Mouse (Mus musculus) neural tube, embryonic 11.5 days (tissue): ENCODE measurements around the gene Arl13b. TPM values are rescaled to one million over a fixed set of nuclear protein-coding genes. Genes with fewer than 3 reads are reported as not detected.
A peak's percentile ranks its signal among the peaks of the same experiment; 100 is the strongest.

Experiments used
- ATAC-seq: fragments of 200-750 bp; cut with Nextera tagmentation; 2 replicates; pipeline ENCODE4 v1.8.0; 2017; ENCODE audit warnings: moderate number of reproducible peaks, mild to moderate bottlenecking, moderate TSS enrichment, moderate library complexity; ENCODE audit not compliant: insufficient read depth, low FRiP score, low TSS enrichment
- DNase-seq: peaks from one replicate; pipeline ENCODE4 v3.0.0-alpha.2; 2015; ENCODE audit warnings: low spot score
- H3K27ac ChIP-seq: fragments of 300-500 bp; sonication (generic); 2 replicates; pipeline ENCODE4 v1.5.1; 2014; ENCODE audit warnings: low read depth, mild to moderate bottlenecking, low read length
- H3K27me3 ChIP-seq: fragments of 300-500 bp; sonication (generic); 2 replicates; pipeline ENCODE4 v1.6.1; 2014; ENCODE audit warnings: mild to moderate bottlenecking, low read length, mixed read lengths; ENCODE audit not compliant: control insufficient read depth, insufficient read depth
- H3K36me3 ChIP-seq: fragments of 300-500 bp; sonication (generic); 2 replicates; pipeline ENCODE4 v1.6.1; 2014; ENCODE audit warnings: mild to moderate bottlenecking, low read length, moderate library complexity, mixed read lengths; ENCODE audit not compliant: control insufficient read depth, insufficient read depth
- H3K4me1 ChIP-seq: fragments of 300-500 bp; sonication (generic); 2 replicates; pipeline ENCODE4 v1.6.1; 2014; ENCODE audit warnings: low read length, mixed read lengths; ENCODE audit not compliant: control insufficient read depth, insufficient read depth
- H3K4me2 ChIP-seq: fragments of 300-500 bp; sonication (generic); 2 replicates; pipeline ENCODE4 v1.6.1; 2014; ENCODE audit warnings: low read depth, mild to moderate bottlenecking, moderate library complexity
- H3K4me3 ChIP-seq: fragments of 300-500 bp; sonication (generic); 2 replicates; pipeline ENCODE4 v1.5.1; 2014; ENCODE audit warnings: low read depth, low read length
- H3K9ac ChIP-seq: fragments of 300-500 bp; sonication (generic); 2 replicates; pipeline ENCODE4 v1.6.1; 2014; ENCODE audit warnings: mild to moderate bottlenecking, low read length
- H3K9me3 ChIP-seq: fragments of 300-500 bp; sonication (generic); 2 replicates; pipeline ENCODE4 v1.6.1; 2016; ENCODE audit warnings: low read length; ENCODE audit not compliant: control insufficient read depth
- WGBS: fragments of 180-500 bp; shearing (Covaris S2); extraction: QIAGEN DNeasy Blood & Tissue Kit; methylation state at CpG from one replicate; pipeline ENCODE4 v1.1.7; 2014; 5-methylcytosine and 5-hydroxymethylcytosine counted together
- polyA plus RNA-seq: library from polyadenylated mRNA; unstranded; fragments of >200 nt; fragmentation: Nextera tagmentation; extraction: Ambion mirVana; gene quantifications from 2 replicates; pipeline ENCODE4 v1.2.1, GENCODE M21; 2014

Arl13b gene
- 17.2 and 21.6 TPM in 2 replicates for polyA plus RNA-seq

- peak within 1 kb of the TSS; percentile 74 for H3K4me3 ChIP-seq
- DNase-seq, result peak; percentile 94
- no peaks in the 10 kb centered on the region for H3K9me3 ChIP-seq
- peaks cover 5% of the 10 kb centered on the region for H3K4me1 ChIP-seq
- ATAC-seq, result peak; percentile 100
- no peaks in the 10 kb centered on the region for H3K36me3 ChIP-seq
- H3K9ac ChIP-seq, result peak within 1 kb of the TSS; percentile 73
- peak within 1 kb of the TSS; percentile 36; the same call in 1 of the 2 replicates for H3K27ac ChIP-seq
- WGBS, result 0% methylated on average over 52 of the region's 52 CpGs
- no peaks in the 10 kb centered on the region for H3K27me3 ChIP-seq
- peak within 1 kb of the TSS; percentile 80 for H3K4me2 ChIP-seq
These were observed at the start of gene Arl13b for GRCm38 (mm10) chr16:62846498-62847312. Gene Arl13b, minus strand, starts transcription at chr16:62847040.

GRCm38 (mm10) chr16:62895824-62896223, 49.0 kb upstream of the Arl13b start:
- DNase-seq, result no peak
- Histone ChIP-seq H3K4me3 (no peak overlapping the region), H3K36me3 (no peaks in the 10 kb centered on the region), H3K27me3 (no peaks in the 10 kb centered on the region), H3K9ac (no peak overlapping the region), H3K4me1 (no peaks in the 10 kb centered on the region), H3K4me2 (no peak overlapping the region), H3K9me3 (no peaks in the 10 kb centered on the region), H3K27ac (no peak overlapping the region)
- WGBS, result 93% methylated on average over 3 of the region's 3 CpGs
- no peak for ATAC-seq

- no peaks in the 10 kb centered on the region for H3K4me1 ChIP-seq
- H3K27me3 ChIP-seq, result no peaks in the 10 kb centered on the region
- ATAC-seq, result no peak
These were observed 27.2 kb upstream of the Arl13b start for GRCm38 (mm10) chr16:62874065-62874464.

GRCm38 (mm10) chr16:62873180-62873579, 26.3 kb upstream of the Arl13b start:
- Histone ChIP-seq H3K27ac (no peak overlapping the region), H3K36me3 (no peaks in the 10 kb centered on the region), H3K4me2 (no peak overlapping the region), H3K9me3 (0 out of 2 replicates have a peak, but pooled peaks cover 3% of the 10 kb centered on the region), H3K4me1 (no peaks in the 10 kb centered on the region), H3K9ac (no peak overlapping the region), H3K4me3 (no peak overlapping the region), H3K27me3 (no peaks in the 10 kb centered on the region)
- WGBS, result 8% methylated on average over 4 of the region's 4 CpGs
- ATAC-seq (peak; percentile 60), DNase-seq (no peak)

More at GRCm38 (mm10) chr16:62874065-62874464, 27.2 kb upstream of the Arl13b start:
- Histone ChIP-seq H3K4me2 (no peak overlapping the region), H3K9ac (no peak overlapping the region), H3K27ac (no peak overlapping the region), H3K9me3 (0 out of 2 replicates have a peak, but pooled peaks cover 3% of the 10 kb centered on the region), H3K36me3 (no peaks in the 10 kb centered on the region), H3K4me3 (no peak overlapping the region)
- WGBS, result 72% methylated on average over 6 of the region's 6 CpGs
- no peak for DNase-seq

GRCm38 (mm10) chr16:62872688-62873117, 25.9 kb upstream of the Arl13b start:
- Histone ChIP-seq H3K4me3 (no peak overlapping the region), H3K9ac (no peak overlapping the region), H3K9me3 (0 out of 2 replicates have a peak, but pooled peaks cover 3% of the 10 kb centered on the region), H3K4me1 (no peaks in the 10 kb centered on the region), H3K27ac (no peak overlapping the region), H3K36me3 (no peaks in the 10 kb centered on the region), H3K4me2 (no peak overlapping the region), H3K27me3 (no peaks in the 10 kb centered on the region)
- ATAC-seq (peak; percentile 61), DNase-seq (no peak)
- WGBS, result 35% methylated on average over 5 of the region's 5 CpGs

- no peak overlapping the region for H3K4me2 ChIP-seq
- no peaks in the 10 kb centered on the region for H3K9me3 ChIP-seq
- H3K4me3 ChIP-seq, result no peak overlapping the region
- ATAC-seq (no peak), DNase-seq (no peak)
- H3K27me3 ChIP-seq, result no peaks in the 10 kb centered on the region
- H3K36me3 ChIP-seq, result no peaks in the 10 kb centered on the region
- no peaks in the 10 kb centered on the region for H3K4me1 ChIP-seq
- no peak overlapping the region for H3K9ac ChIP-seq
- WGBS, result 87% methylated on average over 6 of the region's 6 CpGs
- H3K27ac ChIP-seq, result no peak overlapping the region
These were observed 14.6 kb upstream of the Arl13b start for GRCm38 (mm10) chr16:62861455-62861854.

GRCm38 (mm10) chr16:62860140-62860539, 13.3 kb upstream of the Arl13b start:
- no peak overlapping the region for H3K4me3 ChIP-seq
- ATAC-seq (no peak), DNase-seq (no peak)
- no peaks in the 10 kb centered on the region for H3K36me3 ChIP-seq
- no peak overlapping the region for H3K9ac ChIP-seq
- WGBS, result 76% methylated on average over 1 of the region's 1 CpGs
- H3K27ac ChIP-seq, result no peak overlapping the region
- no peak overlapping the region for H3K4me2 ChIP-seq
- no peaks in the 10 kb centered on the region for H3K27me3 ChIP-seq
- no peaks in the 10 kb centered on the region for H3K4me1 ChIP-seq
- H3K9me3 ChIP-seq, result no peaks in the 10 kb centered on the region

GRCm38 (mm10) chr16:62858018-62858417, 11.2 kb upstream of the Arl13b start:
- Histone ChIP-seq H3K4me2 (no peak overlapping the region), H3K9me3 (no peaks in the 10 kb centered on the region), H3K4me1 (no peaks in the 10 kb centered on the region), H3K27me3 (no peaks in the 10 kb centered on the region), H3K27ac (no peak overlapping the region), H3K36me3 (no peaks in the 10 kb centered on the region), H3K4me3 (no peak overlapping the region), H3K9ac (no peak overlapping the region)
- DNase-seq (no peak), ATAC-seq (no peak)
- WGBS, result 93% methylated on average over 1 of the region's 1 CpGs

- DNase-seq, result no peak
- Histone ChIP-seq H3K4me3 (no peak overlapping the region), H3K27me3 (no peaks in the 10 kb centered on the region), H3K4me2 (no peak overlapping the region), H3K9ac (no peak overlapping the region), H3K36me3 (no peaks in the 10 kb centered on the region), H3K9me3 (no peaks in the 10 kb centered on the region), H3K4me1 (no peaks in the 10 kb centered on the region), H3K27ac (no peak overlapping the region)
- no peak for ATAC-seq
- WGBS, result 89% methylated on average over 2 of the region's 2 CpGs
These were observed 10.7 kb upstream of the Arl13b start for GRCm38 (mm10) chr16:62857498-62857897.
